11 mouse cellular contexts compared by ENCODE assay signal in genomic region chr8:121952122-121952521, GRCm38 (mm10). TPM values are rescaled to one million over a fixed set of nuclear protein-coding genes. Genes with fewer than 3 reads are reported as not detected.
DNase-seq lines count a peak whose midpoint lies in the region; ATAC-seq and TF ChIP-seq lines count a peak whose summit lies in the region.
"Had no signal": no experiment of that assay in that cellular context is flagged by ENCODE, and none has a peak within 500 bp of the region (broad histone marks: within the 10 kb centered on the region; RNA-seq: fewer than 3 reads in every experiment).

No protein-coding gene starts in this region.

- H3K36me3 ChIP-seq in kidney, embryonic 15.5 days: peaks cover 39% of the 10 kb centered on the region
- H3K36me3 ChIP-seq in embryonic facial prominence, embryonic 14.5 days (ENCODE audit: control insufficient read depth, insufficient read depth, low read length): peaks cover 22% of the 10 kb centered on the region
- peaks cover 39% of the 10 kb centered on the region for H3K36me3 ChIP-seq in intestine, embryonic 14.5 days (ENCODE audit: control insufficient read depth, insufficient read depth, low read length)
- H3K36me3 ChIP-seq in midbrain, postnatal 0 days (ENCODE audit: insufficient read depth, low read length): peaks cover 3% of the 10 kb centered on the region; the same call in 1 of the 2 replicates

- peak overlapping the region; percentile 37; the same call in 1 of the 2 replicates for H3K27ac ChIP-seq in kidney, embryonic 15.5 days
- no peak overlapping the region for H3K27ac ChIP-seq in embryonic facial prominence, embryonic 14.5 days (replicated peaks; ENCODE audit: low read depth, low read length)
- H3K27ac ChIP-seq in intestine, embryonic 14.5 days (ENCODE audit: low read depth): no peak overlapping the region
- no peak overlapping the region for H3K27ac ChIP-seq in midbrain, postnatal 0 days (ENCODE audit: low read depth, low read length)

- H3K4me3 ChIP-seq in kidney, embryonic 15.5 days (replicated peaks): peak overlapping the region; percentile 86
- H3K4me3 ChIP-seq in embryonic facial prominence, embryonic 14.5 days (ENCODE audit: low read depth, low read length): peak overlapping the region; percentile 87; the same call in 1 of the 2 replicates
- peak overlapping the region; percentile 11 for H3K4me3 ChIP-seq in intestine, embryonic 14.5 days (ENCODE audit: low read depth, low read length)
- peak overlapping the region; percentile 89; the same call in 1 of the 2 replicates for H3K4me3 ChIP-seq in midbrain, postnatal 0 days (ENCODE audit: low read depth, low read length)

- no peak for ATAC-seq in kidney, embryonic 15.5 days (replicated peaks; ENCODE audit: low FRiP score)
- ATAC-seq in embryonic facial prominence, embryonic 14.5 days (ENCODE audit: low read depth): no peak
- no peak for ATAC-seq in intestine, embryonic 14.5 days (replicated peaks; ENCODE audit: low FRiP score, low TSS enrichment, low read depth)
- ATAC-seq in midbrain, postnatal 0 days (ENCODE audit: low FRiP score): no peak
- ATAC-seq: Patski had no signal

- H3K4me1 ChIP-seq in kidney, embryonic 15.5 days: peaks cover 65% of the 10 kb centered on the region
- peaks cover 23% of the 10 kb centered on the region for H3K4me1 ChIP-seq in embryonic facial prominence, embryonic 14.5 days (ENCODE audit: control insufficient read depth, insufficient read depth, low read length)
- peaks cover 31% of the 10 kb centered on the region for H3K4me1 ChIP-seq in intestine, embryonic 14.5 days (replicated peaks; ENCODE audit: control insufficient read depth, insufficient read depth, low read length)
- H3K4me1 ChIP-seq in midbrain, postnatal 0 days (ENCODE audit: insufficient read depth, low read length): peaks cover 6% of the 10 kb centered on the region; the same call in 1 of the 2 replicates

- peak overlapping the region; percentile 67 for H3K4me2 ChIP-seq in kidney, embryonic 15.5 days
- peak overlapping the region; percentile 80 for H3K4me2 ChIP-seq in embryonic facial prominence, embryonic 14.5 days (ENCODE audit: low read depth, low read length)
- H3K4me2 ChIP-seq in intestine, embryonic 14.5 days (ENCODE audit: low read length): peak overlapping the region; percentile 88
- H3K4me2 ChIP-seq in midbrain, postnatal 0 days (ENCODE audit: low read depth, low read length, poor library complexity, severe bottlenecking): no peak overlapping the region; the same call in 1 of the 2 replicates

- no peaks in the 10 kb centered on the region for H3K27me3 ChIP-seq in kidney, embryonic 15.5 days
- H3K27me3 ChIP-seq in embryonic facial prominence, embryonic 14.5 days (replicated peaks; ENCODE audit: control insufficient read depth, insufficient read depth, low read length): no peaks in the 10 kb centered on the region
- H3K27me3 ChIP-seq in intestine, embryonic 14.5 days (replicated peaks; ENCODE audit: control insufficient read depth, insufficient read depth, low read length): no peaks in the 10 kb centered on the region
- H3K27me3 ChIP-seq in midbrain, postnatal 0 days (ENCODE audit: insufficient read depth, low read length): no peaks in the 10 kb centered on the region
- H3K27me3 ChIP-seq: Patski had no signal

- no peak for TF ChIP-seq CTCF in midbrain, postnatal 0 days (IDR thresholded peaks at IDR 0.05)

- DNase-seq in kidney, adult 18-20 months: no peak
- no peak for DNase-seq in embryonic facial prominence, embryonic 14.5 days (ENCODE audit: low spot score)
- no peak for DNase-seq in intestine, embryonic 14.5 days (ENCODE audit: low spot score)
- no peak for DNase-seq in midbrain, postnatal 0 days (ENCODE audit: low spot score)
- no peak for DNase-seq in ovary, postnatal 14 days (ENCODE audit: low spot score)
- DNase-seq in cerebellum, postnatal 4 days (ENCODE audit: low spot score in 2 of 2): no peak
- DNase-seq in ovary, postnatal 10 days (ENCODE audit: low spot score): no peak
- DNase-seq: gastrocnemius, postnatal 10 days; lung, adult 2 months had no signal

- H3K9ac ChIP-seq in kidney, embryonic 15.5 days: peak overlapping the region; percentile 31
- H3K9ac ChIP-seq in embryonic facial prominence, embryonic 14.5 days (ENCODE audit: low read depth, low read length): peak overlapping the region; percentile 51; the same call in 1 of the 2 replicates
- peak overlapping the region; percentile 88; the same call in 1 of the 2 replicates for H3K9ac ChIP-seq in intestine, embryonic 14.5 days (ENCODE audit: low read length)
- peak overlapping the region; percentile 98; the same call in 1 of the 2 replicates for H3K9ac ChIP-seq in midbrain, postnatal 0 days (replicated peaks; ENCODE audit: low read length, poor library complexity, severe bottlenecking)

- H3K9me3 ChIP-seq in kidney, embryonic 15.5 days (replicated peaks): no peaks in the 10 kb centered on the region
- H3K9me3 ChIP-seq in embryonic facial prominence, embryonic 14.5 days (ENCODE audit: control insufficient read depth, low read length): no peaks in the 10 kb centered on the region
- no peaks in the 10 kb centered on the region for H3K9me3 ChIP-seq in intestine, embryonic 14.5 days (ENCODE audit: control insufficient read depth, low read length)
- H3K9me3 ChIP-seq in midbrain, postnatal 0 days (ENCODE audit: low read length): no peaks in the 10 kb centered on the region

RNA-seq across cellular contexts. Expression of gene Banp, which starts 2.6 kb away (rescaled TPM):
- 41.2 and 43.3 TPM in 2 replicates for polyA plus RNA-seq in kidney, embryonic 15.5 days (2015; fragmentation: Nextera tagmentation; extraction: Ambion mirVana)
- polyA plus RNA-seq in embryonic facial prominence, embryonic 14.5 days (2014; fragmentation: Nextera tagmentation; extraction: Ambion mirVana): 32.1 and 34.9 TPM in 2 replicates
- polyA plus RNA-seq in intestine, embryonic 14.5 days (2014; fragmentation: Nextera tagmentation; extraction: Ambion mirVana): 36.6 and 41.1 TPM in 2 replicates
- total RNA-seq in midbrain, postnatal 0 days (2014; rRNA removed): 37.1 and 51.6 TPM in 2 replicates
- polyA plus RNA-seq in midbrain, postnatal 0 days (2015; fragmentation: Nextera tagmentation; extraction: Ambion mirVana): 22.4 and 24.8 TPM in 2 replicates

RNA-seq across cellular contexts. Expression of gene Car5a, which starts 7.4 kb away (rescaled TPM):
- 0.40 TPM in 1 of 2 replicates, not detected in the other for polyA plus RNA-seq in kidney, embryonic 15.5 days (2015; fragmentation: Nextera tagmentation; extraction: Ambion mirVana)
- not detected in 2 replicates for polyA plus RNA-seq in embryonic facial prominence, embryonic 14.5 days (2014; fragmentation: Nextera tagmentation; extraction: Ambion mirVana)
- polyA plus RNA-seq in intestine, embryonic 14.5 days (2014; fragmentation: Nextera tagmentation; extraction: Ambion mirVana): not detected in 2 replicates
- 0.19 TPM in 1 of 2 replicates, not detected in the other for total RNA-seq in midbrain, postnatal 0 days (2014; rRNA removed)
- polyA plus RNA-seq in midbrain, postnatal 0 days (2015; fragmentation: Nextera tagmentation; extraction: Ambion mirVana): 0.17 and 0.22 TPM in 2 replicates
- total RNA-seq: gastrocnemius, postnatal 10 days had no signal
- polyA plus RNA-seq: Patski had no signal

RNA-seq across cellular contexts. Expression of gene Slc7a5, which starts 44.6 kb away (rescaled TPM):
- polyA plus RNA-seq in kidney, embryonic 15.5 days (2015; fragmentation: Nextera tagmentation; extraction: Ambion mirVana): 16.7 and 19.3 TPM in 2 replicates
- 28.8 and 29.6 TPM in 2 replicates for polyA plus RNA-seq in embryonic facial prominence, embryonic 14.5 days (2014; fragmentation: Nextera tagmentation; extraction: Ambion mirVana)
- polyA plus RNA-seq in intestine, embryonic 14.5 days (2014; fragmentation: Nextera tagmentation; extraction: Ambion mirVana): 19.8 and 26.4 TPM in 2 replicates
- total RNA-seq in midbrain, postnatal 0 days (2014; rRNA removed): 111 and 115 TPM in 2 replicates
- polyA plus RNA-seq in midbrain, postnatal 0 days (2015; fragmentation: Nextera tagmentation; extraction: Ambion mirVana): 64.5 and 65.2 TPM in 2 replicates

Comparison
In these comparisons a context has a peak if more than half of its experiments do, and no peak if none do; other contexts are left out.
1. H3K4me3 ChIP-seq: peak in every context shown above with its lines; median percentile 89 in midbrain, postnatal 0 days; 87 in embryonic facial prominence, embryonic 14.5 days; 86 in kidney, embryonic 15.5 days; 11 in intestine, embryonic 14.5 days.
2. H3K9ac ChIP-seq: peak in every context shown above with its lines; median percentile 98 in midbrain, postnatal 0 days; 88 in intestine, embryonic 14.5 days; 51 in embryonic facial prominence, embryonic 14.5 days; 31 in kidney, embryonic 15.5 days.